Mouse (Mus musculus): ENCODE measurements around the gene Amotl2. TPM values are rescaled to one million over a fixed set of nuclear protein-coding genes. Genes with fewer than 3 reads are reported as not detected.
A peak's percentile ranks its signal among the peaks of the same experiment; 100 is the strongest.

Amotl2 gene
- polyA plus RNA-seq, 1 experiment from 2014 or later = 32.9 TPM

DNA sequence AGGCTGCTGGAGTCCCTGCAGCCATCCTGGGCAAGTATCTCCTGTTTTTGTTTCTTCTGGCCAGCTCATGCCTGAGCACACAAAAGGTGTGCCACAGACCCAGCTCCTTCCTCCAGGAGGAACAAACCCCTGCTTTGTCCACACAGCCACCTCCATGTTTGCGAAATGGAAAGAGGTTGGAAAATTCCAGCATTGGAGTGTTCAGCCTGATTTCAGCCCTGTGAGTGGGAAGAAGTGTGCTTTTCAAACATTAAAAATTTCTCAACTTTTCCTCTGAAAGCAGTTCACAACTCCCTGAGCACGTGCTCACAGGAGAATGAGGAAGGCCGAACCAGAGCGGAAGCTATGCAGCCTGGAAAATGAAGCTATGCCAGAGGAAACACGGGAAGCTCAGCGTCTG, 15.4 kb upstream of the Amotl2 start:
- Histone ChIP-seq H3K4me1 (replicated peaks) (no peaks in the 10 kb centered on the region), H3K27ac (no peak overlapping the region), H3K4me2 (replicated peaks) (no peak overlapping the region), H3K9me3 (no peaks in the 10 kb centered on the region), H3K36me3 (no peaks in the 10 kb centered on the region), H3K4me3 (replicated peaks) (no peak overlapping the region), H3K9ac (no peak overlapping the region), H3K27me3 (replicated peaks) (no peaks in the 10 kb centered on the region)
- ATAC-seq = no peak
- WGBS = 88% methylated on average over 6 of the region's 6 CpGs

- H3K27ac ChIP-seq = no peak overlapping the region
- no peak overlapping the region for H3K9ac ChIP-seq
- H3K4me3 ChIP-seq (replicated peaks) = no peak overlapping the region
- 69% methylated on average over 15 of the region's 15 CpGs for WGBS
- H3K4me1 ChIP-seq (replicated peaks) = peaks cover 9% of the 10 kb centered on the region
- no peak overlapping the region for H3K4me2 ChIP-seq (replicated peaks)
- H3K36me3 ChIP-seq = no peaks in the 10 kb centered on the region
- peak; percentile 51 for ATAC-seq
- H3K27me3 ChIP-seq (replicated peaks) = no peaks in the 10 kb centered on the region
- H3K9me3 ChIP-seq = no peaks in the 10 kb centered on the region
These were observed 6.9 kb upstream of the Amotl2 start for GRCm38 (mm10) chr9:102709504-102710135.

DNA sequence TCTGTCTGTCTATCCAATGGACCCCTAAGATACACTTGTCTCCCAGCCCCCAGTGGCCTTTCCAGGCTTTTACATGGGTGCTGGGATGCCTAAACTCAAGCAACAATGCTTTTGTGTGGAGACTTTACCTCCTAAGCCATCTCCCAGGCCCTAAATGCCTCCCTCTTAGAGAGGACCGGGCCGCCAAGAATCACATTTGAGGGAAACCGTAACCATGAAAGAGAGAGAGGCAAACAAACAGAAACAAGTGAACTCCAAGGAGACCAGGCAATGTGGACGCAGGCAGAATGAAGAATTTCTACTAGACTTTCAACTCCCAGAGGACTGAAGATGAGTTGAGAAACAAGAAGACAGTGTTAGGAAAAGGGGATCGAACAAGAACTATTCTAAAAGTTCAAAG, 6.0 kb upstream of the Amotl2 start:
- no peak overlapping the region for H3K4me2 ChIP-seq (replicated peaks)
- H3K36me3 ChIP-seq = no peaks in the 10 kb centered on the region
- WGBS = 75% methylated on average over 5 of the region's 5 CpGs
- no peaks in the 10 kb centered on the region for H3K9me3 ChIP-seq
- ATAC-seq = no peak
- peaks cover 18% of the 10 kb centered on the region for H3K4me1 ChIP-seq (replicated peaks)
- no peak overlapping the region for H3K27ac ChIP-seq
- no peak overlapping the region for H3K9ac ChIP-seq
- no peaks in the 10 kb centered on the region for H3K27me3 ChIP-seq (replicated peaks)
- no peak overlapping the region for H3K4me3 ChIP-seq (replicated peaks)

- peaks cover 29% of the 10 kb centered on the region for H3K4me1 ChIP-seq (replicated peaks)
- H3K9ac ChIP-seq = no peak overlapping the region
- H3K4me2 ChIP-seq (replicated peaks) = no peak overlapping the region
- H3K36me3 ChIP-seq = no peaks in the 10 kb centered on the region
- H3K27me3 ChIP-seq (replicated peaks) = no peaks in the 10 kb centered on the region
- no peak overlapping the region for H3K4me3 ChIP-seq (replicated peaks)
- H3K9me3 ChIP-seq = no peaks in the 10 kb centered on the region
- no peak overlapping the region for H3K27ac ChIP-seq
- ATAC-seq = no peak
- 55% methylated on average over 2 of the region's 2 CpGs for WGBS
These were observed 2.7 kb upstream of the Amotl2 start for GRCm38 (mm10) chr9:102713797-102714196.

DNA sequence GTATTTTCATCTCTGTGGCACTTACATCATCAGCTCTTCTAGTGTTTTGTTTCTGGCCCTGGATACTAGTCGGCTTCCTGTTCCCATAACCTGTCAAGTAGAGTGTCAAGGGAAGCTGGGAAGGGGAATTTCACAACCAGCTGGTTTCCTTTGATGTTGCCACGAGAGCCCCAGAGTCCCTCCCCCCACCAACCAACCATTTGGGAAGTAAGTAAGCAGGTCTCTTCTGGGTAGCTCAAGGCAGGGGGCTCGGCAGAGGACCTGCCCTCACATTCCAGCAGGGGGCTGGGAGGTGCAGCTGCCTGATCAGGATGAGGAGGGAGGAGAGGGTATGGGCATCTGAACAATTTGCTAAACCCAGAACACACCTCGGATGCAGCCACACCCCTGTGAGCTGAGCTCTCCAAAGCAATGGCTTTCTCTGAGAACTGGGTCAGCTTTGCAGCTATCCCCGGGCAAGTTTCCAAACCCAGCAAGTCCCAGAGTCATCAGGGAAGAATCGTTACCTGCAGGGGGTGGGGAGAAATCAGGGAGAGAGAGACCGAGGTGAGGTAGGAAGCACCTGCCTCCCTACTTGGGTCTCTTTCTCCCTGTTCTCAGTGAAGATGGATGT, 1.5 kb upstream of the Amotl2 start:
- Histone ChIP-seq H3K4me2 (replicated peaks) (no peak overlapping the region), H3K9ac (no peak overlapping the region), H3K4me1 (replicated peaks) (peaks cover 26% of the 10 kb centered on the region), H3K4me3 (replicated peaks) (no peak overlapping the region), H3K9me3 (no peaks in the 10 kb centered on the region), H3K27ac (no peak overlapping the region), H3K36me3 (peaks cover under 1% of the 10 kb centered on the region; the same call in 1 of the 2 replicates), H3K27me3 (replicated peaks) (no peaks in the 10 kb centered on the region)
- 13% methylated on average over 7 of the region's 7 CpGs for WGBS
- no peak for ATAC-seq

DNA sequence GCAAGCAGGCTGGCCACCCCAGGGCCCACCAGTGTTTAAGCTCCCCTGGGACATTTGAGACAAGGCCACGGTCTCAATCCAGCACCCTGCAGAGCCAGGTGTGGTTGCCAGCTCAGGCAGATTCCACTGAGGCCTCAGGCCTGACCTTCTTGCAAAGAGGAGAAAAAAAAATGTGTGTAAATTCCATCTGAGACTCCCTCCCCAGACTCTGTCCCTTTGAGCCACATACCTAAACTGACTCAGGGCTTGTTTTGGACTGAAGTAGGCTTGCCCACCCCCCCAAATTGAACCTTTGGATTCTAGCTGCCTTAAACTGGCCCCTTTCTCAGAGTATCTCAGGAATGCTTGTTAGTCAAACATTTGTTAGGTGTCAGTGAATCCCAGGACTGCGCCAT, 969 bp upstream of the Amotl2 start:
- Histone ChIP-seq H3K9ac (no peak overlapping the region), H3K4me1 (replicated peaks) (peaks cover 29% of the 10 kb centered on the region), H3K4me3 (replicated peaks) (no peak overlapping the region), H3K9me3 (no peaks in the 10 kb centered on the region), H3K27ac (no peak overlapping the region), H3K4me2 (replicated peaks) (no peak overlapping the region), H3K27me3 (replicated peaks) (no peaks in the 10 kb centered on the region), H3K36me3 (peaks cover 5% of the 10 kb centered on the region; the same call in 1 of the 2 replicates)
- no peak for ATAC-seq
- WGBS = 67% methylated on average over 2 of the region's 2 CpGs

DNA sequence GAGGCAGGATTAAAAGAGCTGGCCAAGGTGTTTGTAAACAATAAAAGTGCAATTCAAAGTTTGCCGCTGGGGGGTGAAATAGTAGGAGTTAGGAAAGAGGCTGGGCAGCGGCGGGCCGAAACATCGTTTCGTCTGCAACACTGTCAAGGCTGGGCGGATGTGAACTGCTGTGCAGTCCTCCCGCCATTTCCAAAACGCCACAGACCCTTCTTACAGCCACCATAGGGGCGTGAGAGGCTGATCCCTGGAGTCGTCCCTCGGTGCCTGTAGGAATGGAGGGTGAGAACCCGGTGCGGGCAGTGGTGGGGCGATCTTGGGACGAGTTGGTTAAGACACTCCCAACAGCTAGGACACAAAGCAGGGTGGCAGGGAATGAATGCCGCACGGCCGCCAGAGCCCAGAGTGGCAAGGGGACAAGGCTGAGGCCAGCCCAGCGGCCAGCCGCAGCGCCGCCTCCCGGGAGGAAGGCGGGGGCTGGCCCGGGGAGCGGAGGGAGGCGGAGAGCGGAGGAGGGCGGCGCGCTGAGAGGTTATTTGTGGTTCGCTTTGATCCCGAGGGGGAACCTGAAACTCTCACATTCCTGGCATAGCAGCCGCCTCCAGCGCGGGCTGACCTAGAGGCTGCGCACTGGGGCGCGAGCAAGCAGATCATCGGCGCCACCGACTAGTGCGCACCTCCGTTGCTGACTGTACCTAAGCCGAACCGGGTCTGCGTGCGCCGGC, 853 bp downstream of the Amotl2 start:
- Histone ChIP-seq H3K27ac (peak overlapping the region; percentile 97), H3K4me3 (replicated peaks) (peak overlapping the region; percentile 71), H3K9me3 (no peaks in the 10 kb centered on the region), H3K9ac (peak overlapping the region; percentile 85), H3K4me2 (replicated peaks) (peak overlapping the region; percentile 84), H3K27me3 (replicated peaks) (no peaks in the 10 kb centered on the region), H3K36me3 (peaks cover 6% of the 10 kb centered on the region; the same call in 1 of the 2 replicates), H3K4me1 (replicated peaks) (peaks cover 47% of the 10 kb centered on the region)
- ATAC-seq = peak; percentile 90
- WGBS = under 1% methylated on average over 50 of the region's 50 CpGs

- Histone ChIP-seq H3K27me3 (replicated peaks) (no peaks in the 10 kb centered on the region), H3K27ac (peak overlapping the region; percentile 97), H3K4me2 (replicated peaks) (peak overlapping the region; percentile 84), H3K36me3 (peaks cover 11% of the 10 kb centered on the region; the same call in 1 of the 2 replicates), H3K9me3 (no peaks in the 10 kb centered on the region), H3K9ac (peak overlapping the region; percentile 85), H3K4me1 (replicated peaks) (peaks cover 54% of the 10 kb centered on the region), H3K4me3 (replicated peaks) (peak overlapping the region; percentile 71)
- ATAC-seq = peak; percentile 50
- under 1% methylated on average over 52 of the region's 52 CpGs for WGBS
These were observed 1.6 kb downstream of the Amotl2 start for GRCm38 (mm10) chr9:102717886-102718643.

- Histone ChIP-seq H3K27me3 (replicated peaks) (no peaks in the 10 kb centered on the region), H3K4me2 (replicated peaks) (peak overlapping the region; percentile 84), H3K9me3 (no peaks in the 10 kb centered on the region), H3K27ac (peak overlapping the region; percentile 97), H3K36me3 (peaks cover 17% of the 10 kb centered on the region), H3K4me1 (replicated peaks) (peaks cover 60% of the 10 kb centered on the region), H3K4me3 (replicated peaks) (peak overlapping the region; percentile 71), H3K9ac (peak overlapping the region; percentile 85)
- peak; percentile 20; the same call in 1 of the 2 replicates for ATAC-seq
- WGBS = under 1% methylated on average over 21 of the region's 21 CpGs
These were observed 2.2 kb downstream of the Amotl2 start for GRCm38 (mm10) chr9:102718676-102719075.

GRCm38 (mm10) chr9:102719085-102719484, 2.6 kb downstream of the Amotl2 start:
- Histone ChIP-seq H3K9ac (peak overlapping the region; percentile 85), H3K27ac (peak overlapping the region; percentile 97), H3K4me3 (replicated peaks) (peak overlapping the region; percentile 71), H3K36me3 (peaks cover 18% of the 10 kb centered on the region), H3K9me3 (no peaks in the 10 kb centered on the region), H3K4me1 (replicated peaks) (peaks cover 64% of the 10 kb centered on the region), H3K27me3 (replicated peaks) (no peaks in the 10 kb centered on the region), H3K4me2 (replicated peaks) (peak overlapping the region; percentile 84)
- ATAC-seq = no peak
- WGBS = 7% methylated on average over 4 of the region's 4 CpGs

GRCm38 (mm10) chr9:102719936-102720566, 3.6 kb downstream of the Amotl2 start:
- Histone ChIP-seq H3K4me2 (replicated peaks) (peak overlapping the region; percentile 84), H3K4me1 (replicated peaks) (peaks cover 68% of the 10 kb centered on the region), H3K9me3 (no peaks in the 10 kb centered on the region), H3K27me3 (replicated peaks) (no peaks in the 10 kb centered on the region), H3K9ac (peak overlapping the region; percentile 85), H3K4me3 (replicated peaks) (peak overlapping the region; percentile 71), H3K36me3 (peaks cover 25% of the 10 kb centered on the region), H3K27ac (peak overlapping the region; percentile 39)
- 50% methylated on average over 17 of the region's 17 CpGs for WGBS
- no peak for ATAC-seq
